Mouse (Mus musculus) heart, postnatal 14 days (tissue): ENCODE data around the gene Cycs. TPM values are rescaled to one million over a fixed set of nuclear protein-coding genes. Genes with fewer than 3 reads are reported as not detected.
A peak's percentile ranks its signal among the peaks of the same experiment; 100 is the strongest.
"Not testable (repeated sequence)": the region's sequence is repeated elsewhere in the genome, so short reads cannot be mapped to it uniquely, and the experiment has no call there.

ENCODE experiments used
- DNase-seq, 2 experiments: peaks; one replicate each; pipeline ENCODE4 v3.0.0; 2021 to 2022
- intact Hi-C: fragments of 180-260 bp; cut with DNase I; formaldehyde crosslinking; loops from one replicate; pipeline ENCODE4 v1.15.1; 2025
- long read RNA-seq, 2 experiments: library from polyadenylated mRNA; stranded (forward); transcript quantifications; one replicate each; pipeline ENCODE4 v2.0.0; 2021
- total RNA-seq, 2 experiments: library from RNA; stranded (reverse); gene quantifications; 2 replicates each; pipeline ENCODE4 v1.2.3; 2021

Gene Cycs
- 100 to 1,000 TPM; 176 to 179 TPM for total RNA-seq
- long read RNA-seq, experiment 1, transcript Cycs-201 (2 exons, 607 nt), result minor isoform, 10 of 1,459 reads
- long read RNA-seq, experiment 1, transcript Cycs-202 (3 exons, 3,123 nt), result major isoform, 1,434 of 1,459 reads
- long read RNA-seq, experiment 1, partial matches to known transcripts, result 0 of 1,459 reads
- long read RNA-seq, experiment 1, other reads (novel, unspliced or antisense), result 15 of 1,459 reads
- long read RNA-seq, experiment 2, transcript Cycs-201 (2 exons, 607 nt), result minor isoform, 6 of 1,240 reads
- long read RNA-seq, experiment 2, transcript Cycs-202 (3 exons, 3,123 nt), result major isoform, 1,224 of 1,240 reads
- long read RNA-seq, experiment 2, partial matches to known transcripts, result 0 of 1,240 reads
- long read RNA-seq, experiment 2, other reads (novel, unspliced or antisense), result 10 of 1,240 reads

GRCm38 (mm10) chr6:50566141-50566996, at the start of gene Cycs:
Gene Cycs (minus strand): TSS chr6:50566538.
- intact Hi-C loops, result no loop called here
- peak; percentile 100 for DNase-seq

GRCm38 (mm10) chr6:50601620-50602019, 35.3 kb upstream of the Cycs start:
- peak in 1 of 2 experiments; percentile 27 for DNase-seq
- intact Hi-C loops, result no loop called here

GRCm38 (mm10) chr6:50598560-50598959, 32.2 kb upstream of the Cycs start:
- intact Hi-C loops, result no loop called here

GRCm38 (mm10) chr6:50596301-50597211, 30.2 kb upstream of the Cycs start, which contains the start of gene 4921507P07Rik:
Gene 4921507P07Rik (minus strand): TSS chr6:50596632.
- intact Hi-C loops, result no loop called here
- peak; percentile 93 to 96 for DNase-seq

More at GRCm38 (mm10) chr6:50598560-50598959, 32.2 kb upstream of the Cycs start:
- peak; percentile 45 to 71 for DNase-seq

GRCm38 (mm10) chr6:50594372-50594771, 28.0 kb upstream of the Cycs start:
- DNase-seq, result no peak
- intact Hi-C loops, result no loop called here

- intact Hi-C loops, result no loop called here
- DNase-seq, result no peak
Observed at GRCm38 (mm10) chr6:50593334-50593845, 27.1 kb upstream of the Cycs start.

- DNase-seq, result no peak
- intact Hi-C loops, result no loop called here
Observed at GRCm38 (mm10) chr6:50590234-50590633, 23.9 kb upstream of the Cycs start.

GRCm38 (mm10) chr6:50588251-50588650, 21.9 kb upstream of the Cycs start:
- peak; percentile 31 to 74 for DNase-seq
- intact Hi-C loops, result no loop called here

- no peak for DNase-seq
- intact Hi-C loops, result no loop called here
Observed at GRCm38 (mm10) chr6:50587412-50587811, 21.1 kb upstream of the Cycs start.

GRCm38 (mm10) chr6:50586316-50586715, 20.0 kb upstream of the Cycs start:
- intact Hi-C loops, result no loop called here

GRCm38 (mm10) chr6:50585733-50586132, 19.4 kb upstream of the Cycs start:
- DNase-seq, result no peak
- intact Hi-C loops, result no loop called here

More at GRCm38 (mm10) chr6:50586316-50586715, 20.0 kb upstream of the Cycs start:
- DNase-seq, result no peak

- intact Hi-C loops, result no loop called here
- DNase-seq, result no peak
Observed at GRCm38 (mm10) chr6:50571661-50572060, 5.3 kb upstream of the Cycs start.

- no peak for DNase-seq
- intact Hi-C loops, result no loop called here
Observed at GRCm38 (mm10) chr6:50566997-50567255, 588 bp upstream of the Cycs start.

GRCm38 (mm10) chr6:50563651-50564050, 2.7 kb downstream of the Cycs start:
- intact Hi-C loops, result no loop called here
- DNase-seq, result no peak

GRCm38 (mm10) chr6:50562421-50562820, 3.9 kb downstream of the Cycs start:
- intact Hi-C loops, result no loop called here
- DNase-seq, result no peak

- DNase-seq, result no peak
Observed at GRCm38 (mm10) chr6:50560776-50561175, 5.6 kb downstream of the Cycs start.

GRCm38 (mm10) chr6:50558877-50559276, 7.5 kb downstream of the Cycs start:
- intact Hi-C loops, result no loop called here
- DNase-seq, result no peak

More at GRCm38 (mm10) chr6:50560776-50561175, 5.6 kb downstream of the Cycs start:
- intact Hi-C loops, result no loop called here

- DNase-seq, result no peak
- intact Hi-C loops, result no loop called here
Observed at GRCm38 (mm10) chr6:50557566-50557965, 8.8 kb downstream of the Cycs start.

GRCm38 (mm10) chr6:50554223-50554622, 12.1 kb downstream of the Cycs start:
- intact Hi-C loops, result not testable (repeated sequence)

GRCm38 (mm10) chr6:50552881-50553518, 13.3 kb downstream of the Cycs start:
- intact Hi-C loops, result no loop called here
- DNase-seq, result no peak

More at GRCm38 (mm10) chr6:50554223-50554622, 12.1 kb downstream of the Cycs start:
- DNase-seq, result not testable (repeated sequence)
